Mouse (Mus musculus): ENCODE measurements at regions not wholly inside any gene's neighbourhood (a gene's known extent, or its start where the extent isn't known, plus 50 kb on each side); places are given as distances from the start of the nearest gene placed in this dataset.

- no peak for TF ChIP-seq CTCF (IDR thresholded peaks at IDR 0.05; ENCODE audit: low read depth, low read length)
- no peak for TF ChIP-seq GATA1 (IDR thresholded peaks at IDR 0.05; ENCODE audit: borderline replicate concordance, low read length)
- TF ChIP-seq POLR2AphosphoS5 (IDR thresholded peaks at IDR 0.05; ENCODE audit: insufficient replicate concordance, low read depth, low read length) = no peak
- no peak for TF ChIP-seq TAL1 (conservative IDR thresholded peaks at IDR 0.05; ENCODE audit: low read depth, low read length)
- no peak for TF ChIP-seq GATA2 (IDR thresholded peaks at IDR 0.05; ENCODE audit: borderline replicate concordance, low read depth, low read length)
Observed at GRCm38 (mm10) chr1:121227233-121227594, 105.2 kb downstream of the Insig2 start.

Measured in G1E (cell line).